Mouse (Mus musculus) embryonic fibroblast, embryonic 13.5 days (primary cell): ENCODE measurements around the gene Ano8.

Experiments
- CTCF ChIP-seq: IDR thresholded peaks from 2 replicates; pipeline ENCODE4 v1.5.1; 2011; ENCODE audit warnings: mild to moderate bottlenecking, control low read depth, low read length, moderate library complexity, borderline replicate concordance; ENCODE audit not compliant: insufficient read depth
- POLR2A ChIP-seq: IDR thresholded peaks from 2 replicates; pipeline ENCODE4 v1.6.1; 2011; ENCODE audit warnings: low read depth, mild to moderate bottlenecking, control low read depth, low read length, moderate library complexity

DNA sequence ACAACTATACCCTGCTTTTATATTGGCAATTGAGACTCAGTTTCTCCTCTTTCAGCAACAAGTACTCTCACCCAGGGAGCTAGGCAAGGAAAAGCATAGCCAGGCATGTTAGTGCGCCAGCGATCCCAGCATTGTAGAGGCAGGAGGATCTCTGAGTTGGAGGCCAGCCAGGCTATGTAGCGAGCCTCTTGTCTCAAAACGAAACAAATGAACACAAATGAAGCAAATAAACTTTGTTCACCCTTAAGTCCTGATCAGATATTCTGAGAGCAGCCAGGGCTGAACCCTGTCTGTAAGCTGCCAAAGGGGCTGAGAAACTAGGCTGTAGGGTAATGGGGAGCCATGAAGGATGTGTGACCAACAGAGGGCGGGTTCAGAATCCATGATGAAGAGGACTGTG, 10.0 kb upstream of the Ano8 start:
- no peak for TF ChIP-seq POLR2A
- no peak for TF ChIP-seq CTCF
